ENCODE assay signal across 22 mouse cellular contexts in genomic region chr3:74778337-74778736, GRCm38 (mm10).
"Had no signal": no experiment of that assay in that cellular context is flagged by ENCODE, and none has a peak within 500 bp of the region (broad histone marks: within the 10 kb centered on the region; RNA-seq: fewer than 3 reads in every experiment).

No protein-coding gene starts in this region.

- H3K36me3 ChIP-seq: intestine, embryonic 15.5 days; kidney, embryonic 15.5 days; limb, embryonic 10.5 days; limb, embryonic 13.5 days; liver, embryonic 12.5 days; liver, embryonic 15.5 days; lung, embryonic 15.5 days; midbrain, embryonic 12.5 days; stomach, embryonic 15.5 days had no signal

- H3K4me2 ChIP-seq: intestine, embryonic 15.5 days; kidney, embryonic 15.5 days; limb, embryonic 13.5 days; liver, embryonic 12.5 days; liver, embryonic 15.5 days; lung, embryonic 15.5 days; midbrain, embryonic 12.5 days; stomach, embryonic 15.5 days had no signal

- H3K9ac ChIP-seq: intestine, embryonic 15.5 days; kidney, embryonic 15.5 days; limb, embryonic 13.5 days; liver, embryonic 12.5 days; liver, embryonic 15.5 days; lung, embryonic 15.5 days; midbrain, embryonic 12.5 days; stomach, embryonic 15.5 days had no signal

- H3K27me3 ChIP-seq: intestine, embryonic 15.5 days; kidney, embryonic 15.5 days; limb, embryonic 13.5 days; liver, embryonic 12.5 days; liver, embryonic 15.5 days; lung, embryonic 15.5 days; megakaryocyte, embryonic 14.5 days; midbrain, embryonic 12.5 days; stomach, embryonic 15.5 days had no signal

- H3K4me3 ChIP-seq: intestine, embryonic 15.5 days; kidney, embryonic 15.5 days; limb, embryonic 10.5 days; limb, embryonic 13.5 days; liver, embryonic 12.5 days; liver, embryonic 15.5 days; lung, embryonic 15.5 days; megakaryocyte, embryonic 14.5 days; midbrain, embryonic 12.5 days; stomach, embryonic 15.5 days had no signal

- ATAC-seq: intestine, embryonic 15.5 days; liver, embryonic 12.5 days had no signal

- H3K9me3 ChIP-seq: intestine, embryonic 15.5 days; kidney, embryonic 15.5 days; limb, embryonic 10.5 days; limb, embryonic 13.5 days; liver, embryonic 12.5 days; liver, embryonic 15.5 days; lung, embryonic 15.5 days; megakaryocyte, embryonic 14.5 days; midbrain, embryonic 12.5 days; stomach, embryonic 15.5 days had no signal

- DNase-seq: kidney, adult 11 months; kidney, adult 8-10 months; kidney, postnatal 10 days; kidney, postnatal 36 days; layer of hippocampus, postnatal 36 days; liver; lung, adult 18-20 months; lung, postnatal 10 days; lung, postnatal 36 days; right cerebral cortex, postnatal 25 days; spleen, adult 18-20 months; thymus, postnatal 25 days had no signal

- H3K27ac ChIP-seq: intestine, embryonic 15.5 days; kidney, embryonic 15.5 days; limb, embryonic 10.5 days; limb, embryonic 13.5 days; liver, embryonic 12.5 days; liver, embryonic 15.5 days; lung, embryonic 15.5 days; midbrain, embryonic 12.5 days; stomach, embryonic 15.5 days had no signal

- H3K4me1 ChIP-seq: intestine, embryonic 15.5 days; kidney, embryonic 15.5 days; limb, embryonic 10.5 days; limb, embryonic 13.5 days; liver, embryonic 12.5 days; liver, embryonic 15.5 days; lung, embryonic 15.5 days; megakaryocyte, embryonic 14.5 days; midbrain, embryonic 12.5 days; stomach, embryonic 15.5 days had no signal
